Mouse (Mus musculus) heart, embryonic 13.5 days (tissue): ENCODE measurements around the gene Nav1. TPM values are rescaled to one million over a fixed set of nuclear protein-coding genes. Genes with fewer than 3 reads are reported as not detected.

Experiments used
- ATAC-seq: fragments of 200-750 bp; cut with Nextera tagmentation; 2 replicates; pipeline ENCODE4 v1.8.0; 2017; ENCODE audit warnings: moderate TSS enrichment; ENCODE audit not compliant: insufficient number of reproducible peaks, low FRiP score, low TSS enrichment; ENCODE audit errors: extremely low read depth
- H3K27ac ChIP-seq: fragments of 300-500 bp; sonication (generic); replicated peaks from 2 replicates; pipeline ENCODE4 v1.5.1; 2015; ENCODE audit warnings: moderate library complexity, mild to moderate bottlenecking, inconsistent platforms
- H3K27me3 ChIP-seq: fragments of 300-500 bp; sonication (generic); replicated peaks from 2 replicates; pipeline ENCODE4 v1.6.1; 2015; ENCODE audit warnings: mild to moderate bottlenecking, inconsistent platforms
- H3K36me3 ChIP-seq: fragments of 300-500 bp; sonication (generic); 2 replicates; pipeline ENCODE4 v1.6.1; 2015; ENCODE audit warnings: mild to moderate bottlenecking, inconsistent platforms
- H3K4me1 ChIP-seq: fragments of 300-500 bp; sonication (generic); 2 replicates; pipeline ENCODE4 v1.6.1; 2015; ENCODE audit warnings: inconsistent platforms
- H3K4me2 ChIP-seq: fragments of 300-500 bp; sonication (generic); 2 replicates; pipeline ENCODE4 v1.6.1; 2015; ENCODE audit warnings: inconsistent platforms, mild to moderate bottlenecking, moderate library complexity
- H3K4me3 ChIP-seq: fragments of 300-500 bp; sonication (generic); 2 replicates; pipeline ENCODE4 v1.5.1; 2015; ENCODE audit warnings: moderate library complexity, mild to moderate bottlenecking, inconsistent platforms
- H3K9ac ChIP-seq: fragments of 300-500 bp; sonication (generic); 2 replicates; pipeline ENCODE4 v1.6.1; 2015; ENCODE audit warnings: inconsistent platforms, mild to moderate bottlenecking, moderate library complexity
- H3K9me3 ChIP-seq: fragments of 300-500 bp; sonication (generic); 2 replicates; pipeline ENCODE4 v1.6.1; 2016; ENCODE audit warnings: inconsistent platforms
- WGBS: fragments of 180-500 bp; shearing (Covaris S2); methylation state at CpG from one replicate; pipeline ENCODE4 v1.1.7; 2015; ENCODE audit warnings: mixed read lengths; 5-methylcytosine and 5-hydroxymethylcytosine counted together
- polyA plus RNA-seq: library from polyadenylated mRNA; unstranded; fragments of >200 nt; fragmentation: Nextera tagmentation; extraction: Ambion mirVana; gene quantifications from 2 replicates; pipeline ENCODE4 v1.2.1, GENCODE M21; 2015

Nav1 gene
- polyA plus RNA-seq, 1 experiment from 2014 or later, result 25.6 TPM

DNA sequence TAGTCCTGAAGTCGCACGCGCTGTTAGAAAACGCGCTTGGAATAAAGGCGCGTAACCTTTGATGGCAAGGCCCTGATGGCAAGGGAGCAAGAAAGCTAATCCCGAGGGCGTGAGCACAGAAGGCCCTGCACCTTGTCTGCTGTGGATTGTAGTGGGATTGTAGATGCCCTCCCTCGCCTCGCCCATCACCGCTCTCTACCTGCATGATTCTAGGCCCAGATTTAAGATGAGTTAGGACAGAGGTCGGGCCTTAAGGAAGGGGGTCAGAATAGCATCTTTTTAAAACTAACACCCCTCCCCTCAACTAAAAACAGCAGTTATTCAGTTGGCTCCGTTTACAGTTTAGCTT lies 176.5 kb downstream of the Nav1 start:
- Histone ChIP-seq H3K27ac (peak overlapping the region; percentile 93), H3K9ac (peak overlapping the region; percentile 98), H3K27me3 (no peaks in the 10 kb centered on the region), H3K4me1 (peaks cover 53% of the 10 kb centered on the region), H3K4me2 (peak overlapping the region; percentile 83), H3K9me3 (no peaks in the 10 kb centered on the region), H3K36me3 (peaks cover 15% of the 10 kb centered on the region), H3K4me3 (peak overlapping the region; percentile 97)
- peak; percentile 28; the same call in 1 of the 2 replicates for ATAC-seq
- WGBS, result 2% methylated on average over 14 of the region's 14 CpGs

DNA sequence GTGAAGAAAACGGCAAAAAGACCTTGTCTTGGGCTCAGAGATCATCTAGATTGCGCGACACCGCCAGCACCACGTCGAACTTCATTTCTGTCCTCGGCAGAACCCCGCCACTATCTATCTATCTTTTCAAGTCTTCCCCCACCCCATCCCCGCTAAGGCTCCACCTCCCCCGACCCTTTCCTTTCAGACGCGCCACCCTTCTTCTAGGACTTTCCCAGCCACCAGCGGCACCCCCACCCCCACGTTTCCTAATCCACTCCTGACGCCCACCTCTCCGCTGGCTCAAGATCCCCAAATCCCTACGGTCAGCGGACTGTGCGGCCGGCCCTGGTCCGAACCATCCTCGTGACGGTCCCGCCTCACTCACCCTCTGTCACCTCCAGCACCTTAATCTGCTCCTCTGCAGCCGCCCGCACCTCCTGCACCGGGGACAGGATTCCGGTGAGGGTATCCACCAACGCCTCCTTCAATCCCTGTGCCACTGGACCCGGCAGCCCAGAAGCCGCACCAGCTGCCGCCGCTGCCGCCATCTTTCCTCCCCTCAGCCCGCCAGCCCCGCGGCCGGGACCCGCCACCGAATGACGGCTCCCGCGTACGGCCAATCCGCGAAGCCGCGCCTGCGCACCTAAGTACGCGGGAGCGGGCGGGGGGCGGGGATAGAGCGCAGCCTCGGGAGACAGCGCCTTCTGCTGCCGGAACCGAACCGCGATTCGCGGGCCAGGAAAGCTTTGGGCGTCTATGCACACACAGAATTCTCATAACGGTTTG lies 177.0 kb downstream of the Nav1 start, which contains the start of gene Ipo9:
Ipo9 (minus strand) TSS at position 599 of the 768 bp plus-strand sequence.
- peak; percentile 87 for ATAC-seq
- Histone ChIP-seq H3K9ac (peak within 1 kb of the TSS; percentile 98), H3K4me1 (peaks cover 48% of the 10 kb centered on the region), H3K36me3 (peaks cover 20% of the 10 kb centered on the region), H3K27ac (peak within 1 kb of the TSS; percentile 93), H3K4me2 (peak within 1 kb of the TSS; percentile 83), H3K27me3 (no peaks in the 10 kb centered on the region), H3K4me3 (peak within 1 kb of the TSS; percentile 97), H3K9me3 (no peaks in the 10 kb centered on the region)
- 1% methylated on average over 65 of the region's 65 CpGs for WGBS

DNA sequence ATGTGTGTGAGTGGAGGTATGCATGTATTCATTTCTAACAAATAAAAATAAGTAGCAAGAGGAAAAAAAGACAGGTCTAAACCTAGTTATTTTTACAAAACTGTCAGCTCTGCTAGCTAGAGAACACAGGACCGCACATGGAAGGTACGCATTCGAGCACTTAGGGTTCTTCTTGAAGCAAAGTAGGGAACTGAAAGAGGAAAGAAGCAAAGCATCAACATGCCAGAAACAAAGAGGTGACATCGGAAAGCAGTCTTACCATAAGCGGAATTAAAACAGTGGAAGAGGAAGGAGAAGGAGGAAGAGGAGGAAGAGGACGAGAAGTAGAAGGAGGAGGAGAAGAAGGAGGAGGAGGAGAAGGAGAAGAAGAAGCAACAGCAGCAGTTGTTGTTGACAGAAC lies 179.7 kb downstream of the Nav1 start:
- no peak overlapping the region for H3K4me2 ChIP-seq

DNA sequence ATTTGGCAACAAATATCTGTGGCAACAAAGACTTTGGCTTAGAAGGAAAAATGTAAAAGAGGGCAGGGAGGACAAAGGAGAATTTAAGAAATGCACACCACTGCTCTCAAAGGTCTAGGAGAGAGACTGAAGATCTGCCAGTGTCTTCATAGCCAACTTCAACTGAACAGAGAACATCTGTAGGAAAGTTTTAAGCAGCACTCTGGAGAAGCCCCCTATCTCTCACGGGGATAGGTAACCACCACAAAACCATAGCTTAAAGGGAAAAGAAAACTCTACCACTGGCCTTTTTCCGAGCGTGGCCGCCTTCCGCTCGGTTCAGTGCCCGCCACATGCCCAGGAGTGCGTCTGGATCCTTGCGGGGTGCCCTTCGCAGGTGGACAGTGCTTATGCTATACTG lies 180.4 kb downstream of the Nav1 start:
- ATAC-seq, result no peak
- no peak overlapping the region for H3K9ac ChIP-seq
- peaks cover 38% of the 10 kb centered on the region for H3K4me1 ChIP-seq
- H3K27ac ChIP-seq, result no peak overlapping the region
- WGBS, result 93% methylated on average over 10 of the region's 10 CpGs
- no peak overlapping the region for H3K4me3 ChIP-seq
- no peaks in the 10 kb centered on the region for H3K9me3 ChIP-seq
- no peak overlapping the region for H3K4me2 ChIP-seq
- peaks cover 48% of the 10 kb centered on the region for H3K36me3 ChIP-seq
- no peaks in the 10 kb centered on the region for H3K27me3 ChIP-seq

More for the DNA sequence above, 179.7 kb downstream of the Nav1 start:
- no peaks in the 10 kb centered on the region for H3K9me3 ChIP-seq
- 80% methylated on average over 6 of the region's 6 CpGs for WGBS
- no peak overlapping the region for H3K9ac ChIP-seq
- peaks cover 40% of the 10 kb centered on the region for H3K4me1 ChIP-seq
- H3K4me3 ChIP-seq, result no peak overlapping the region
- peaks cover 45% of the 10 kb centered on the region for H3K36me3 ChIP-seq
- no peaks in the 10 kb centered on the region for H3K27me3 ChIP-seq
- no peak overlapping the region for H3K27ac ChIP-seq
- no peak for ATAC-seq

DNA sequence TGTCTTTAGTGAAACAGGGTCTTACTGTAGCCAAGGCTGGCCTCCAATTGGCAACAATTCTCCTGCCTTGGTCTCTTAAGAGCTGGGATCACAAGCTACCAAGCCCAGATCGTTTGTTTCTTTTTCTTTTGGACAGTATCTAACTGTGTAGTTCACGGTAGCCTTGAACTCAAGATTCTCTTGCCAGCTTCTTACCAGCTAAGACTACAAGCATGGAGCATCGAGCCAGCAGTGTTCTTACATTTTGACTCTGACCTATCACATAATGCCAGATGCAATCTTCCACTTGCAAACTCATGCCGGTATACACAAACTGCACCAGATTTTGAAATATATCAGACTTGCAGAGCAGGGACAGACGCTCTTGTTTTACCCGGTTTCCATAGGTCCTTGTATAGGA lies 184.3 kb downstream of the Nav1 start:
- H3K9me3 ChIP-seq, result no peaks in the 10 kb centered on the region
- no peak overlapping the region for H3K9ac ChIP-seq
- no peak overlapping the region for H3K4me2 ChIP-seq
- peaks cover 11% of the 10 kb centered on the region for H3K4me1 ChIP-seq
- H3K27ac ChIP-seq, result no peak overlapping the region
- H3K4me3 ChIP-seq, result no peak overlapping the region
- no peaks in the 10 kb centered on the region for H3K27me3 ChIP-seq
- peaks cover 80% of the 10 kb centered on the region for H3K36me3 ChIP-seq
- ATAC-seq, result no peak
- WGBS, result 93% methylated on average over 6 of the region's 6 CpGs

DNA sequence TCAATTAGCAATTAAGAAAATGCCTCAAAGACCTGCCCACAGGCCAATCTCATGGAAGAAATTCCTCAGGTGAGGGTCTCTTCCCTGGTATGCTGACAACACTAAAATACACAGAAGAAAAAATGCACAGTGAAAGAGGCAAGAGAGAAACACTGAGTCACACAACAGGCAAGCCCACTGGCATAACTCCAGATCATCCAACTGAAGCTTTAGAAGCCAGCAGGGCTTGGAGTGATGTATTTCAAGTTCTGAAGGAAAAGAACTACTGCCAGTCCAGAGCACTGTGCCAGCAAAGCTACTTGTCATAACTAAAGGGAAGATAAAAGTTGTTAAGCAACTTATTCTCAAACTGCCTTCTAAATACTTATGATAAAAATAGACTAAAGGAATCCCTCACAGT lies 193.1 kb downstream of the Nav1 start:
- Histone ChIP-seq H3K27ac (peak overlapping the region; percentile 40), H3K4me2 (no peak overlapping the region), H3K27me3 (no peaks in the 10 kb centered on the region), H3K4me3 (no peak overlapping the region), H3K9me3 (no peaks in the 10 kb centered on the region), H3K36me3 (peaks cover 95% of the 10 kb centered on the region), H3K4me1 (peaks cover 41% of the 10 kb centered on the region), H3K9ac (no peak overlapping the region)
- ATAC-seq, result no peak

DNA sequence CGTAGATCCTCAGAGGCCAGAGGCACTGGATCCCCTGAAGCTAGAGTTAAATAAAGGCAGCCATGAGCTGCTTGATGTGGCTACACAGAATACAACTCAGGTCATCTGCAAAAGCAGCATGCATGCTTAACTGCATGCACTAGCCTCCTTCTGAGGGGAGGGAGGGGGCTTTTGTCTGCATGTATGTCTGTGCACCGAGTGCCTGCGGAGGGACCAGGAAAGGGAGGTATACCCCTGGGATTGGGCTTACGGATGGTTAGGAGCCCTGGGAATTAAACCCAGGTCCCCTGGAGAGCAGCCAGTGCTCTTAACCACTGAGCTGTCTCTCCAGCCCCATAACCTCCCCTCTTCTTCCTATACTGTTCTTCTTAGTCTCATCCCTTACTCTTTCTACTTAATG lies 195.0 kb downstream of the Nav1 start:
- Histone ChIP-seq H3K9me3 (no peaks in the 10 kb centered on the region), H3K9ac (no peak overlapping the region), H3K4me1 (peaks cover 41% of the 10 kb centered on the region), H3K4me3 (no peak overlapping the region), H3K36me3 (peaks cover 94% of the 10 kb centered on the region), H3K27ac (peak overlapping the region; percentile 81), H3K27me3 (no peaks in the 10 kb centered on the region), H3K4me2 (no peak overlapping the region)
- ATAC-seq, result no peak
- WGBS, result 78% methylated on average over 4 of the region's 4 CpGs

DNA sequence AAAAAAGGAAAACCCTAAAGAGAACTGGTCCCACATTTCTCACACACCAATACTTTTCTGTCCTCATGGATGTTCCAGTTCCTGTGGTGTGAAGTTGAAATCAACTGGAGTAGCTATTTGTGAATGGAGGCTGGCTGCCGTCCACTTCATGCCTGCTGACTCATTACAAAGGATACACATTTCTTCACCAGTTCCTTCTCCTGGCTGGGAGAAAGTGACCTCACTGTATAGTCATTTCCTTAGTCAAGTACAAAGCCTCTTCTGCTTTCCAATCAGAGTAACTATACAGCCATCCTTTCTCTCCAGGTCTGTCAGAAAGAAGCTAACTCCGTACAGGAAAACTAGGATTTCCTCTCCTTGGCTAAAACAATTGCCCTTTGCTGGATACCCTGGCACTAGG lies 196.1 kb downstream of the Nav1 start:
- Histone ChIP-seq H3K27me3 (no peaks in the 10 kb centered on the region), H3K4me3 (no peak overlapping the region), H3K9me3 (no peaks in the 10 kb centered on the region), H3K27ac (peak overlapping the region; percentile 81), H3K4me2 (no peak overlapping the region), H3K9ac (0 out of 2 replicates have a peak overlapping the region, but pooled peaks have one; percentile 3), H3K36me3 (peaks cover 94% of the 10 kb centered on the region), H3K4me1 (peaks cover 38% of the 10 kb centered on the region)
- WGBS, result 31% methylated on average over 2 of the region's 2 CpGs
- peak; percentile 51; the same call in 1 of the 2 replicates for ATAC-seq

DNA sequence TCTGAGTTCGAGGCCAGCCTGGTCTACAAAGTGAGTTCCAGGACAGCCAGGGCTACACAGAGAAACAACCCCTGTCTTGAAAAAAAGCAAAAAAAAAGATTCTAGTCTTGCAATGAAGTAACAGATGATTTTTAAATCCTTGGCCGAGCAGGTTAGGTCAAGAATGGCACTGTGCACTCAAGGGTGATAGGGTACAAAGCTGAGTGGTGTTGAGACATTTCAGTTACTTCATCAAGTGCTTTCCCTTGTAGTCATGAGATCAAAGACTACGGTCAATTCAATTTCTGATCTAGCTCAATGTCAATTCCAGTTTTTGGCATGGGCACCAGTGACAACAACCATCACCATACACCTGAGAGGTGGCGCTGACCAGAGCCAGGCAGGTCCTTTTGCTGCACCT lies 198.1 kb downstream of the Nav1 start:
- Histone ChIP-seq H3K9ac (no peak overlapping the region), H3K4me2 (no peak overlapping the region), H3K4me1 (peaks cover 30% of the 10 kb centered on the region), H3K27me3 (no peaks in the 10 kb centered on the region), H3K9me3 (no peaks in the 10 kb centered on the region), H3K4me3 (no peak overlapping the region), H3K36me3 (peaks cover 94% of the 10 kb centered on the region), H3K27ac (no peak overlapping the region)
- 90% methylated on average over 4 of the region's 4 CpGs for WGBS
- no peak for ATAC-seq

DNA sequence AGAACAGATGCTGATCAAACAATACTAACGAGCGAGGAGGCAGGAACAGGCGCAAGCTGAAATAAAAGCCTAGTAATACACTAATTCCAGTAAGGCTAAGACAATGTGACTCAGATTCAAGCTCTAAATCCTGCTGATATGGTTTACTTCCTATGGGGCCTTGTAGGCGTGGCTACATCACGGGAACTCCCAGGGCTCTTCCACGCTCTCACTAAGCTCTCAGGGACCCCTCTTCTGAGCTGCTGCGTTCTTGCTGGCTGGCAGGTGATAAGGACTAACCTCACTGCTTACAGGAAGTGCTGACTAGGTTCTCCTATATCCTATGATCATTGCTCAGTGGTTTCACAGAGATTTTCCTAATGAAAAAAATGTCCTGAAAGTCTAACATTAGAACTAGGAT lies 201.7 kb downstream of the Nav1 start:
- no peak for ATAC-seq
- Histone ChIP-seq H3K36me3 (peaks cover 99% of the 10 kb centered on the region), H3K27ac (no peak overlapping the region), H3K9me3 (no peaks in the 10 kb centered on the region), H3K9ac (no peak overlapping the region), H3K4me1 (no peaks in the 10 kb centered on the region), H3K4me2 (no peak overlapping the region), H3K4me3 (no peak overlapping the region), H3K27me3 (no peaks in the 10 kb centered on the region)
- WGBS, result 61% methylated on average over 7 of the region's 7 CpGs

DNA sequence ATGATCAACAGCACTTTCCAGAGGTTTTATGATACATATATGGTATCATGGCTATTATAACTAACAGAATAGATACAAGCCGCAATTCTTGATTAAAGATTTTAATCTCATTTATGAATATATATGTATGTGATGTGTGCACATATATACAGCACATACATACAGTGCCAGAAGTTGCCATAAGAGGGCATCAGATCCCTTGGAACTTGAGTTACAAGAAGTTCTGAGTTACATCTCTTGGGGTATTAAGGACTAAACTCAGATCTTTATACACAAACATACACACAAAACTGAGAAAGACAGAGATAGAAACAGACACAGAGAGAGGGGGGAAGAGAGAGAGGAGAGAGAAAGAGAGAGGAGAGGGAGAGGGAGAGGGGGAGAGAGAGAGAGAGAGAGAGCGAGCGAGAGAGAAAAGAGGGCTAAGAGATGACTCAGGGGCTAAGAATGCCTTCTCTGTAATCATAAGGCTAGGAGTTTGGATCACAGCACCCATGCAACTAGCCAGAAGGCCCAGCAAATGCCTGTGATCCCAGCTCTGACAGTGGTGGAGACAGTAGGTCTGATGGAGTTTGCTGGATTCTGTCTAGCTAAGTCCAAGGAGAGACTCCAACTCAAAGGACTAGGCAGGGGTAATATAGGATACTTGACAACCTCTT lies 205.5 kb downstream of the Nav1 start:
- no peak overlapping the region for H3K9ac ChIP-seq
- no peak for ATAC-seq
- no peak overlapping the region for H3K4me2 ChIP-seq
- H3K9me3 ChIP-seq, result no peaks in the 10 kb centered on the region
- no peak overlapping the region for H3K27ac ChIP-seq
- no peaks in the 10 kb centered on the region for H3K27me3 ChIP-seq
- H3K36me3 ChIP-seq, result peaks cover 98% of the 10 kb centered on the region
- no peaks in the 10 kb centered on the region for H3K4me1 ChIP-seq
- 78% methylated on average over 3 of the region's 3 CpGs for WGBS
- H3K4me3 ChIP-seq, result no peak overlapping the region

DNA sequence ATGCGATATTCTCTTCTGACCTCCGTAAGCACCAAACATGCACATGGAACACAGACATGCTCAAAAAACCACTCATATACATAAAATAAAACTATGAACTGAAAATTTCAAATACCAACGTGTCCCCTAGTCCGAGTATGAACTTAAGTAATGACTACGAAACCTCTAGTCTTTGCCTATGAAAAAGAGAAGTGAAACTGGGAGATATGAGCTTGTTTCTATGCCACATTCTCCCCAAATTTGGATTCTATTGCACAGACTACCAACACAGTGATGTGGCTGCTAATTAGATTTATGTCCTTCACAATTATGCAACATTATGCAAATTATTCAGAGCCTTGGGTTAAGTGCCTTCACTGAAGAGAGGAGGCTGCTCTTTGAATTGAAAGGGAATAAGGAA lies 207.6 kb downstream of the Nav1 start:
- Histone ChIP-seq H3K9me3 (no peaks in the 10 kb centered on the region), H3K36me3 (peaks cover 98% of the 10 kb centered on the region), H3K27me3 (no peaks in the 10 kb centered on the region), H3K9ac (no peak overlapping the region), H3K4me1 (no peaks in the 10 kb centered on the region), H3K4me2 (no peak overlapping the region), H3K27ac (no peak overlapping the region), H3K4me3 (no peak overlapping the region)
- 94% methylated on average over 5 of the region's 5 CpGs for WGBS
- no peak for ATAC-seq
